Mouse (Mus musculus) subcutaneous adipose tissue, adult 2 months (tissue): ENCODE data around the gene Cd4. TPM values are rescaled to one million over a fixed set of nuclear protein-coding genes. Genes with fewer than 3 reads are reported as not detected.

ENCODE experiments used
- polyA plus RNA-seq: library from polyadenylated mRNA; depleted of rRNA; stranded (reverse); fragments of >200 nt; gene quantifications from 2 replicates; pipeline ENCODE4 v1.2.3, GENCODE M21; 2012; ENCODE audit warnings: low replicate concordance; rRNA removed

The Cd4 gene
- 0.79 and 2.4 TPM in 2 replicates for polyA plus RNA-seq

GRCm38 (mm10) chr6:124887986-124888385, at the start of gene Cd4:
Cd4 (minus strand) TSS chr6:124888221.

GRCm38 (mm10) chr6:124930754-124931524, 42.9 kb upstream of the Cd4 start, which contains the start of gene Mlf2:
Mlf2 (plus strand) TSS chr6:124931386.

GRCm38 (mm10) chr6:124919695-124920317, 31.8 kb upstream of the Cd4 start, which contains the start of gene Ptms:
Ptms (minus strand) TSS chr6:124920103.

GRCm38 (mm10) chr6:124911533-124912218, 23.7 kb upstream of the Cd4 start, which contains the start of gene Lag3:
Lag3 (minus strand) TSS chr6:124911705.

GRCm38 (mm10) chr6:124863658-124864298, 24.2 kb downstream of the Cd4 start, which contains the start of gene Gpr162:
Gpr162 (minus strand) TSS chr6:124863983.

GRCm38 (mm10) chr6:124856916-124857839, 30.8 kb downstream of the Cd4 start, which contains the start of gene P3h3:
P3h3 (minus strand) TSS chr6:124857752.

GRCm38 (mm10) chr6:124840241-124841167, 47.5 kb downstream of the Cd4 start, which contains the start of gene Gnb3:
Gnb3 (minus strand) TSS chr6:124840275.

GRCm38 (mm10) chr6:124828868-124829798, 58.9 kb downstream of the Cd4 start, which contains the start of the genes Usp5 and Cdca3:
Usp5 (minus strand) TSS chr6:124829484.
Cdca3 (plus strand) TSS chr6:124829547.

Other genes starting within 250 kb of the Cd4 start
- 165 and 205 TPM in 2 replicates for gene Lpcat3, start 225.2 kb downstream of the Cd4 start, polyA plus RNA-seq
- gene Emg1, start 176.0 kb downstream of the Cd4 start, polyA plus RNA-seq: 43.9 and 76.9 TPM in 2 replicates
- gene Phb2, start 175.9 kb downstream of the Cd4 start, polyA plus RNA-seq: 146 and 173 TPM in 2 replicates
- gene Ptpn6, start 149.5 kb downstream of the Cd4 start, polyA plus RNA-seq: 11.4 and 26.9 TPM in 2 replicates
- 190 and 330 TPM in 2 replicates for gene Grcc10, start 146.8 kb downstream of the Cd4 start, polyA plus RNA-seq
- not detected in 2 replicates for gene Gm45234, start 132.2 kb downstream of the Cd4 start, polyA plus RNA-seq
- 35.1 and 76.7 TPM in 2 replicates for gene Atn1, start 131.7 kb downstream of the Cd4 start, polyA plus RNA-seq
- gene Eno2, start 118.5 kb downstream of the Cd4 start, polyA plus RNA-seq: 7.9 and 22.7 TPM in 2 replicates
- 1.9 and 2.1 TPM in 2 replicates for gene Lrrc23, start 108.5 kb downstream of the Cd4 start, polyA plus RNA-seq
- 20.3 and 27.3 TPM in 2 replicates for gene Spsb2, start 79.6 kb downstream of the Cd4 start, polyA plus RNA-seq
- gene Tpi1, start 73.9 kb downstream of the Cd4 start, polyA plus RNA-seq: 546 and 1,076 TPM in 2 replicates
- gene Usp5, start 58.7 kb downstream of the Cd4 start, polyA plus RNA-seq: 112 and 133 TPM in 2 replicates
- 5.8 and 31.7 TPM in 2 replicates for gene Cdca3, start 58.7 kb downstream of the Cd4 start, polyA plus RNA-seq
- 0.47 and 1.4 TPM in 2 replicates for gene Gnb3, start 47.9 kb downstream of the Cd4 start, polyA plus RNA-seq
- gene P3h3, start 30.5 kb downstream of the Cd4 start, polyA plus RNA-seq: 23.0 and 97.5 TPM in 2 replicates
- 0.24 and 3.3 TPM in 2 replicates for gene Gpr162, start 24.2 kb downstream of the Cd4 start, polyA plus RNA-seq
- 5.0 and 6.7 TPM in 2 replicates for gene Lag3, start 23.5 kb upstream of the Cd4 start, polyA plus RNA-seq
- 1,311 and 1,715 TPM in 2 replicates for gene Ptms, start 31.9 kb upstream of the Cd4 start, polyA plus RNA-seq
- gene Mlf2, start 43.2 kb upstream of the Cd4 start, polyA plus RNA-seq: 398 and 422 TPM in 2 replicates
- gene Cops7a, start 77.3 kb upstream of the Cd4 start, polyA plus RNA-seq: 192 and 221 TPM in 2 replicates
- gene Pianp, start 108.5 kb upstream of the Cd4 start, polyA plus RNA-seq: 3.7 and 15.6 TPM in 2 replicates
- 49.1 and 77.6 TPM in 2 replicates for gene Zfp384, start 120.9 kb upstream of the Cd4 start, polyA plus RNA-seq
- 69.3 and 75.0 TPM in 2 replicates for gene Ing4, start 151.5 kb upstream of the Cd4 start, polyA plus RNA-seq
- gene Acrbp, start 161.5 kb upstream of the Cd4 start, polyA plus RNA-seq: 11.9 and 31.8 TPM in 2 replicates
- 5.0 and 8.4 TPM in 2 replicates for gene Lpar5, start 179.7 kb upstream of the Cd4 start, polyA plus RNA-seq
- 42.0 and 131 TPM in 2 replicates for gene Chd4, start 207.8 kb upstream of the Cd4 start, polyA plus RNA-seq
- gene Nop2, start 243.7 kb upstream of the Cd4 start, polyA plus RNA-seq: 13.7 and 35.1 TPM in 2 replicates